Mouse (Mus musculus): ENCODE data around the gene Ofcc1. TPM values are rescaled to one million over a fixed set of nuclear protein-coding genes. Genes with fewer than 3 reads are reported as not detected.

Gene Ofcc1
- polyA plus RNA-seq, 2 experiments = not detected

GRCm38 (mm10) chr13:40366762-40367161, 5.5 kb upstream of the Ofcc1 start:
- H3K4me1 ChIP-seq (replicated peaks; ENCODE audit: control insufficient read depth in 2 of 2, insufficient read depth in 2 of 2, low read length in 1 of 2) = no peaks in the 10 kb centered on the region
- ATAC-seq (ENCODE audit: insufficient read depth) (no peak), DNase-seq (ENCODE audit: low read depth in 3 of 3, low spot score in 3 of 3) (no peak)
- H3K9me3 ChIP-seq (ENCODE audit: control insufficient read depth, low read length) = no peaks in the 10 kb centered on the region
- H3K4me2 ChIP-seq (ENCODE audit: low read depth) = no peak overlapping the region
- H3K27me3 ChIP-seq (ENCODE audit: control insufficient read depth, insufficient read depth, low read length) = no peaks in the 10 kb centered on the region
- H3K9ac ChIP-seq (replicated peaks) = no peak overlapping the region
- TF ChIP-seq CTCF (IDR thresholded peaks at IDR 0.05; ENCODE audit: low read depth) (no peak), EP300 (IDR thresholded peaks at IDR 0.05; ENCODE audit: low read depth) (no peak)
- H3K36me3 ChIP-seq (replicated peaks; ENCODE audit: control insufficient read depth, insufficient read depth, low read depth) = no peaks in the 10 kb centered on the region
- H3K27ac ChIP-seq = no peak overlapping the region
- WGBS (ENCODE audit: insufficient replicate concordance) = 55% methylated on average over 11 of the region's 11 CpGs
- H3K4me3 ChIP-seq (ENCODE audit: insufficient read depth in 1 of 2, low read depth in 2 of 2, low read length in 2 of 2) = no peak overlapping the region

- TF ChIP-seq CTCF (IDR thresholded peaks at IDR 0.05; ENCODE audit: low read depth) (no peak), EP300 (IDR thresholded peaks at IDR 0.05; ENCODE audit: low read depth) (no peak)
- Histone ChIP-seq H3K27me3 (ENCODE audit: control insufficient read depth, insufficient read depth, low read length) (no peaks in the 10 kb centered on the region), H3K4me1 (replicated peaks; ENCODE audit: control insufficient read depth in 2 of 2, insufficient read depth in 2 of 2, low read length in 1 of 2) (no peaks in the 10 kb centered on the region), H3K27ac (no peak overlapping the region), H3K4me2 (ENCODE audit: low read depth) (no peak overlapping the region), H3K9me3 (ENCODE audit: control insufficient read depth, low read length) (no peaks in the 10 kb centered on the region), H3K36me3 (replicated peaks; ENCODE audit: control insufficient read depth, insufficient read depth, low read depth) (no peaks in the 10 kb centered on the region), H3K4me3 (ENCODE audit: insufficient read depth in 1 of 2, low read depth in 2 of 2, low read length in 2 of 2) (no peak overlapping the region), H3K9ac (replicated peaks) (no peak overlapping the region)
- WGBS (ENCODE audit: insufficient replicate concordance) = 45% methylated on average over 4 of the region's 4 CpGs
- ATAC-seq (ENCODE audit: insufficient read depth) (no peak), DNase-seq (ENCODE audit: low read depth in 3 of 3, low spot score in 3 of 3) (no peak)
Observed at GRCm38 (mm10) chr13:40364855-40365254, 3.6 kb upstream of the Ofcc1 start.

- no peak overlapping the region for H3K9ac ChIP-seq (replicated peaks)
- no peaks in the 10 kb centered on the region for H3K4me1 ChIP-seq (replicated peaks; ENCODE audit: control insufficient read depth in 2 of 2, insufficient read depth in 2 of 2, low read length in 1 of 2)
- DNase-seq (ENCODE audit: low read depth in 3 of 3, low spot score in 3 of 3) (no peak), ATAC-seq (ENCODE audit: insufficient read depth) (no peak)
- H3K4me2 ChIP-seq (ENCODE audit: low read depth) = no peak overlapping the region
- H3K27me3 ChIP-seq (ENCODE audit: control insufficient read depth, insufficient read depth, low read length) = no peaks in the 10 kb centered on the region
- TF ChIP-seq EP300 (IDR thresholded peaks at IDR 0.05; ENCODE audit: low read depth) = no peak
- no peak for TF ChIP-seq CTCF (IDR thresholded peaks at IDR 0.05; ENCODE audit: low read depth)
- H3K9me3 ChIP-seq (ENCODE audit: control insufficient read depth, low read length) = no peaks in the 10 kb centered on the region
- no peaks in the 10 kb centered on the region for H3K36me3 ChIP-seq (replicated peaks; ENCODE audit: control insufficient read depth, insufficient read depth, low read depth)
- no peak overlapping the region for H3K27ac ChIP-seq
- no peak overlapping the region for H3K4me3 ChIP-seq (ENCODE audit: insufficient read depth in 1 of 2, low read depth in 2 of 2, low read length in 2 of 2)
- 44% methylated on average over 4 of the region's 4 CpGs for WGBS (ENCODE audit: insufficient replicate concordance)
Observed at GRCm38 (mm10) chr13:40360692-40361091, 558 bp downstream of the Ofcc1 start.

GRCm38 (mm10) chr13:40347045-40347444, 14.2 kb downstream of the Ofcc1 start:
- H3K4me1 ChIP-seq (replicated peaks; ENCODE audit: control insufficient read depth in 2 of 2, insufficient read depth in 2 of 2, low read length in 1 of 2) = no peaks in the 10 kb centered on the region
- no peaks in the 10 kb centered on the region for H3K9me3 ChIP-seq (ENCODE audit: control insufficient read depth, low read length)
- no peak for TF ChIP-seq EP300 (IDR thresholded peaks at IDR 0.05; ENCODE audit: low read depth)
- no peak for TF ChIP-seq CTCF (IDR thresholded peaks at IDR 0.05; ENCODE audit: low read depth)
- no peaks in the 10 kb centered on the region for H3K27me3 ChIP-seq (ENCODE audit: control insufficient read depth, insufficient read depth, low read length)
- DNase-seq (ENCODE audit: low read depth in 3 of 3, low spot score in 3 of 3) (no peak), ATAC-seq (ENCODE audit: insufficient read depth) (no peak)
- no peak overlapping the region for H3K4me2 ChIP-seq (ENCODE audit: low read depth)
- no peak overlapping the region for H3K9ac ChIP-seq (replicated peaks)
- H3K36me3 ChIP-seq (replicated peaks; ENCODE audit: control insufficient read depth, insufficient read depth, low read depth) = no peaks in the 10 kb centered on the region
- H3K4me3 ChIP-seq (ENCODE audit: insufficient read depth in 1 of 2, low read depth in 2 of 2, low read length in 2 of 2) = no peak overlapping the region
- WGBS (ENCODE audit: insufficient replicate concordance) = 74% methylated on average over 2 of the region's 2 CpGs
- no peak overlapping the region for H3K27ac ChIP-seq

GRCm38 (mm10) chr13:40323301-40323700, 37.9 kb downstream of the Ofcc1 start:
- TF ChIP-seq EP300 (IDR thresholded peaks at IDR 0.05; ENCODE audit: low read depth) (no peak), CTCF (IDR thresholded peaks at IDR 0.05; ENCODE audit: low read depth) (no peak)
- DNase-seq (ENCODE audit: low read depth in 3 of 3, low spot score in 3 of 3) = no peak
- H3K9me3 ChIP-seq (ENCODE audit: control insufficient read depth, low read length) = no peaks in the 10 kb centered on the region
- no peaks in the 10 kb centered on the region for H3K4me1 ChIP-seq (replicated peaks; ENCODE audit: control insufficient read depth in 2 of 2, insufficient read depth in 2 of 2, low read length in 1 of 2)
- no peaks in the 10 kb centered on the region for H3K27me3 ChIP-seq (ENCODE audit: control insufficient read depth, insufficient read depth, low read length)
- no peak overlapping the region for H3K9ac ChIP-seq (replicated peaks)
- 64% methylated on average over 5 of the region's 5 CpGs for WGBS (ENCODE audit: insufficient replicate concordance)
- no peak overlapping the region for H3K4me3 ChIP-seq (ENCODE audit: insufficient read depth in 1 of 2, low read depth in 2 of 2, low read length in 2 of 2)
- no peaks in the 10 kb centered on the region for H3K36me3 ChIP-seq (replicated peaks; ENCODE audit: control insufficient read depth, insufficient read depth, low read depth)
- H3K4me2 ChIP-seq (ENCODE audit: low read depth) = no peak overlapping the region
- ATAC-seq (ENCODE audit: insufficient read depth) = no peak
- no peak overlapping the region for H3K27ac ChIP-seq
